Mouse (Mus musculus) forebrain, postnatal 0 days (tissue): ENCODE measurements around the gene Ap2m1. TPM values are rescaled to one million over a fixed set of nuclear protein-coding genes. Genes with fewer than 3 reads are reported as not detected.
A peak's percentile ranks its signal among the peaks of the same experiment; 100 is the strongest.

Experiments
- ATAC-seq: fragments of 200-750 bp; cut with Nextera tagmentation; 2 replicates; pipeline ENCODE4 v1.8.0; 2017; ENCODE audit warnings: mild to moderate bottlenecking, moderate library complexity
- DNase-seq: peaks from one replicate; pipeline ENCODE4 v3.0.0-alpha.2; 2015
- H3K27ac ChIP-seq: fragments of 300-500 bp; sonication (generic); 2 replicates; pipeline ENCODE4 v1.5.1; 2014; ENCODE audit warnings: low read depth, mild to moderate bottlenecking, antibody characterized with exemption, low read length, moderate library complexity, mixed read lengths
- H3K27me3 ChIP-seq: fragments of 300-500 bp; sonication (generic); 2 replicates; pipeline ENCODE4 v1.6.1; 2014; ENCODE audit warnings: mild to moderate bottlenecking, low read length, mixed read lengths; ENCODE audit not compliant: insufficient read depth
- H3K36me3 ChIP-seq: fragments of 300-500 bp; sonication (generic); 2 replicates; pipeline ENCODE4 v1.6.1; 2014; ENCODE audit warnings: mild to moderate bottlenecking, moderate library complexity; ENCODE audit not compliant: insufficient read depth
- H3K4me1 ChIP-seq: fragments of 300-500 bp; sonication (generic); 2 replicates; pipeline ENCODE4 v1.6.1; 2014; ENCODE audit warnings: antibody characterized with exemption; ENCODE audit not compliant: insufficient read depth
- H3K4me2 ChIP-seq: fragments of 300-500 bp; sonication (generic); 2 replicates; pipeline ENCODE4 v1.6.1; 2014; ENCODE audit warnings: low read depth, mild to moderate bottlenecking, moderate library complexity
- H3K4me3 ChIP-seq: fragments of 300-500 bp; sonication (generic); 2 replicates; pipeline ENCODE4 v1.5.1; 2014; ENCODE audit warnings: low read depth, low read length, mixed read lengths
- H3K9ac ChIP-seq: fragments of 300-500 bp; sonication (generic); 2 replicates; pipeline ENCODE4 v1.6.1; 2014; ENCODE audit warnings: mild to moderate bottlenecking
- H3K9me3 ChIP-seq: fragments of 300-500 bp; sonication (generic); 2 replicates; pipeline ENCODE4 v1.6.1; 2016; ENCODE audit warnings: low read length
- CTCF ChIP-seq: sonication (generic); IDR thresholded peaks from 2 replicates; pipeline ENCODE4 v1.5.1; 2016; ENCODE audit warnings: antibody characterized with exemption, control low read depth, low read depth
- WGBS: fragments of 180-500 bp; shearing (Covaris S2); extraction: QIAGEN DNeasy Blood & Tissue Kit; methylation state at CpG from one replicate; pipeline ENCODE4 v1.1.7; 2014; 5-methylcytosine and 5-hydroxymethylcytosine counted together
- polyA plus RNA-seq: library from polyadenylated mRNA; unstranded; fragments of >200 nt; fragmentation: Nextera tagmentation; extraction: Ambion mirVana; gene quantifications from 2 replicates; pipeline ENCODE4 v1.2.1, GENCODE M21; 2015
- total RNA-seq: library from RNA; depleted of rRNA; stranded (reverse); fragments of >200 nt; gene quantifications from 2 replicates; pipeline ENCODE4 v1.2.3, GENCODE M21; 2014

Gene Ap2m1
- total and polyA plus RNA-seq, 2 experiments from 2014 or later: 994 to 1,486 TPM

DNA sequence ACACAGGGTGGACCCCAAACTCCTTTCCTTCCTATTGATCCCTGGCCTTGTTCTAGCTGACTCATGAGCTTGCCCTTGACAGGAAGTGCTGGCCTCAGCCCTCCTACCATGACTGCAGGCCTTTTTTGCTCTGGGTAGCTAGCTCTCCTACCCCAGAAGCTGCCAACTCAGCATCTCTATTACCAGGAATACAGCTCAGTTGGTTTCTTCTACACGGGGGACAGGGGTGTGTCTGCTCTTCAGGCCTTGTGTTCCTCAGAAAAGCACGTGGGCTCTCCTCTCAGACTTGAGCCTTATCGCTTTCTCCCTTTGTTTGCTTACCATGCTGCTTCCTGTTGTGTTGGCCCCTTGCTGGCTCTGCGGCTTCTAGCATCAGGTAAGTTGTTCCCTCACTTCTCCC is 5.2 kb downstream of the Ap2m1 start:
- DNase-seq: no peak
- H3K4me2 ChIP-seq: no peak overlapping the region
- H3K27me3 ChIP-seq: no peaks in the 10 kb centered on the region
- H3K9me3 ChIP-seq: no peaks in the 10 kb centered on the region
- H3K4me3 ChIP-seq: no peak overlapping the region
- H3K27ac ChIP-seq: no peak overlapping the region
- 88% methylated on average over 4 of the region's 4 CpGs for WGBS
- no peak overlapping the region for H3K9ac ChIP-seq
- TF ChIP-seq CTCF: no peak
- peaks cover 19% of the 10 kb centered on the region for H3K4me1 ChIP-seq
- no peak for ATAC-seq
- peaks cover 67% of the 10 kb centered on the region for H3K36me3 ChIP-seq

DNA sequence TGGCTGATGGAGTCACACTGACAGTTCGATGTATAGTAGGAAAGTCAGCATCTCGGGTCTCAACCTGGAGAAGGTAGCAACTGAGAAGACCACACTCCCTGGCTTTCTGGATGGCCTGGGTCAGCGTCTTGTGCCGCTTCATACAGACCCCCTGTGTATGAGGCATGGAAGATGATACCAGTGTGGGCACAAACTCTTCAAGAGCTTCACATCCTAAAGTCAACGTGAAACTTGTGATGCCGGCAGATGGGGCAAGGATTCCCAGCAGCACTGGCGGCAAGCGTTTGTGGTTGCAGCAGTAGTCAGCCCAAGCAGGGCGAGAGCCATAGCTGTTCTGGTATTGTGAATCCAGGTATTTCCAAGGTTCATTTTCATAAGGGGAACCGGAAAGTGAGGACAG is 10.4 kb downstream of the Ap2m1 start:
- H3K27ac ChIP-seq: no peak overlapping the region
- H3K4me2 ChIP-seq: no peak overlapping the region
- no peak overlapping the region for H3K9ac ChIP-seq
- WGBS: 88% methylated on average over 10 of the region's 10 CpGs
- ATAC-seq (no peak), DNase-seq (no peak)
- H3K4me3 ChIP-seq: no peak overlapping the region
- peaks cover 3% of the 10 kb centered on the region; the same call in 1 of the 2 replicates for H3K4me1 ChIP-seq
- no peaks in the 10 kb centered on the region for H3K27me3 ChIP-seq
- no peak for TF ChIP-seq CTCF
- peaks cover 53% of the 10 kb centered on the region for H3K36me3 ChIP-seq
- H3K9me3 ChIP-seq: no peaks in the 10 kb centered on the region

DNA sequence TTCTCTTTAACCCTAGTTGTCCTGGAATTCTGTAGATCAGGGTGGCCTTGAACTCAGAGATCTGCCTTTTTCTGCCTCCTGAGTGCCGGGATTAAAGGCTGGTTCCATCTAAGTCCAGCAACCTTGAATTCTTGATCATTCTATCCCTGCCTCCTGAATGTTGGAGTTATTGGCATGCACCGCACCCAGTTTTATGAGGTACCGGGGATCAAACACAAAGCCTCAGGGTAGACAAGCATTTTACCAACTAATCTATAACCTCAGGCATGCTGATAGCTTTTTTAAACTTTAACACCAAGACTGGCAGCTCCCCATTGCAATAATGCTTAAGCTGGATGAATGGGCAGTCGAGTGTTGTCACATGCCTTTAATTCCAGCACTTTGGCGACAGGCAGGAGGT is 12.1 kb downstream of the Ap2m1 start:
- Histone ChIP-seq H3K4me1 (peaks cover 3% of the 10 kb centered on the region; the same call in 1 of the 2 replicates), H3K9me3 (no peaks in the 10 kb centered on the region), H3K36me3 (peaks cover 52% of the 10 kb centered on the region), H3K4me2 (peak overlapping the region; percentile 91; the same call in 1 of the 2 replicates), H3K4me3 (no peak overlapping the region), H3K27me3 (no peaks in the 10 kb centered on the region), H3K9ac (no peak overlapping the region), H3K27ac (no peak overlapping the region)
- DNase-seq (no peak), ATAC-seq (no peak)
- no peak for TF ChIP-seq CTCF
- 53% methylated on average over 5 of the region's 5 CpGs for WGBS

DNA sequence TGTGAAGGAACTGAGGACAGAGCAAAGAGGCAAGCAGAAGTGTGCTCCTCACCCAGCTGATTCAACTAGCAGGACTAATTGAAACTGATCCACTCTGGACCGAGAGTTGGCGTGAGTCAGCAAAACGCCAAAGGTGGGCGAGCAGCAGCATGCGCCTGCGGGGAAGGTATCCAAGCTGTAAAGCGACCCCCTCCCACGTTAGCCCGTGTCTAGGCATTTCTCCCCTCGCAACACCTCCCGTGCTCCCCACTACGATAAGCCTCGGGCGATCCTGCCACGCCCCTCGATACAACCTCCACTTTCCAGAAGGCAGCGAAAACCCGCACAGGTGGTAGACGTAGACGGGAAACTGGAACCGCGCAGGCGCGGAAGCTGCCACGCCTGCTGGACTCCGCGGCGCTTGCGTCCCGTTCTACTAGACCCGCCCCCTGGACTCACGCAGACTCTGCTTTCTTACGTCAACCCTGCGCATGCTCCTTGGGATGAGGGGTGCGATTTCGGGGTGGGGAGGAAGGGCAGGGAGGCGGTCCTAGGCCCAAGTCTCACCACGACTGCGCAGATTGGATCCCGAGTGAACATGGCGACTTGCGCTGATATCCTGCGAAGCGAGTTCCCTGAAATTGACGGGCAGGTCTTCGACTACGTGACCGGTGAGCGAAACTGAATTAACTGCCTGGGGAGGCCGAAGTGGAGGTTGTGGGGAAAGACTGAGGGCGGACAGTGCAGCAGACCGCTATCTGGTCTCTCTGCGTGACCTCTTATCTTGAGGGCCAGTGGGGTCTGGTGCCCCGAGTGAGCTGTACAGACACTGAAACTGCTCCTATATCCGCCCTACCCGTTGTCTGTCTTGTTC is 13.0 kb downstream of the Ap2m1 start, which contains the start of gene Abcf3:
TSS of gene Abcf3 (plus strand) at position 482 of the 853 bp plus-strand sequence.
- peak; percentile 100 for DNase-seq
- Histone ChIP-seq H3K27me3 (no peaks in the 10 kb centered on the region), H3K9ac (peak within 1 kb of the TSS; percentile 73), H3K4me3 (peak within 1 kb of the TSS; percentile 92), H3K4me1 (peaks cover 3% of the 10 kb centered on the region; the same call in 1 of the 2 replicates), H3K9me3 (no peaks in the 10 kb centered on the region), H3K36me3 (peaks cover 54% of the 10 kb centered on the region), H3K27ac (peak within 1 kb of the TSS; percentile 66), H3K4me2 (peak within 1 kb of the TSS; percentile 91)
- peak; percentile 100 for ATAC-seq
- under 1% methylated on average over 54 of the region's 56 CpGs for WGBS
- TF ChIP-seq CTCF: peak; percentile 15; the same call in 1 of the 2 replicates

DNA sequence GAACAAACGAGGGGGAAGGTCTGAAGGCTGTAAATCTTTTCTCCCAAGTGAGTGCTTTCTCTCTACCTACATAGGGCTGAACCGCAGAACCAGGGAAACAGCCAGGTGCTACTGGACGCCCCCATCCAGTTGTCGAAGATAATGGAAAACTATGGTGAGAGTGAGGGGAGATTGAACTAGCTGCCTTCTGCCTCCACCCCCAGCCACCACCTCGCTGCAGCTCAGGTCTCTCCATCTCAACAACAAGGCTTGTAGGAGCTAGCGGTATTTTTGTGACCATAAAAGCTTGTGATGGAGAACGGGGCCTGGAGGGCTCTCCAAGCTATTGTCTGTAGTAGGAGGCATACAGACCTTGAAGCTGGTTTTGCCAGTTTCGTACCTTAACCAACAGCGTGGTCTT is 13.9 kb downstream of the Ap2m1 start:
- H3K9me3 ChIP-seq: no peaks in the 10 kb centered on the region
- H3K27me3 ChIP-seq: no peaks in the 10 kb centered on the region
- peaks cover 54% of the 10 kb centered on the region for H3K36me3 ChIP-seq
- 49% methylated on average over 9 of the region's 9 CpGs for WGBS
- no peak overlapping the region for H3K27ac ChIP-seq
- peaks cover 3% of the 10 kb centered on the region; the same call in 1 of the 2 replicates for H3K4me1 ChIP-seq
- TF ChIP-seq CTCF: no peak
- peak overlapping the region; percentile 91 for H3K4me2 ChIP-seq
- H3K9ac ChIP-seq: peak overlapping the region; percentile 73
- DNase-seq (no peak), ATAC-seq (no peak)
- peak overlapping the region; percentile 92 for H3K4me3 ChIP-seq

DNA sequence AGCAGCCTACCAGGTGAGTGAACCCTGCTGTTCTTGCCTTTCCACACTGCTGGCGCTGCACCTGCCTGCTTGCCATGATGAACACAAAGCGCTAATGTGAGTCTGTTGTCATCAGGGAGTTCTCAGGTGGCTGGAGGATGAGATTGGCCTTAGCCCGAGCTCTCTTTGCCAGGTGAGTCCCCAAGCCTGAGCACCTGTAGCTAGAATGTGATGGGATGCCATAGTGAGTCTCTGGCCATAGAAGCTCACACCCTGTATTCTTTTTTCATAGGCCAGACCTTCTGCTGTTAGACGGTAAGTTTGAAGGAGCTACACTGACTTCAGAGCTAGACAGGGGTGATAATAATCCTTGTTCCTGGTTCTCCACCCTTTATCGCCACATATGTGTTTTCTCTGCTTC is 16.4 kb downstream of the Ap2m1 start:
- H3K4me3 ChIP-seq: no peak overlapping the region
- H3K4me1 ChIP-seq: peaks cover 3% of the 10 kb centered on the region; the same call in 1 of the 2 replicates
- DNase-seq (no peak), ATAC-seq (no peak)
- H3K36me3 ChIP-seq: peaks cover 54% of the 10 kb centered on the region
- H3K9me3 ChIP-seq: no peaks in the 10 kb centered on the region
- 95% methylated on average over 5 of the region's 5 CpGs for WGBS
- no peak overlapping the region for H3K4me2 ChIP-seq
- H3K9ac ChIP-seq: no peak overlapping the region
- no peak overlapping the region for H3K27ac ChIP-seq
- no peaks in the 10 kb centered on the region for H3K27me3 ChIP-seq
- TF ChIP-seq CTCF: no peak

DNA sequence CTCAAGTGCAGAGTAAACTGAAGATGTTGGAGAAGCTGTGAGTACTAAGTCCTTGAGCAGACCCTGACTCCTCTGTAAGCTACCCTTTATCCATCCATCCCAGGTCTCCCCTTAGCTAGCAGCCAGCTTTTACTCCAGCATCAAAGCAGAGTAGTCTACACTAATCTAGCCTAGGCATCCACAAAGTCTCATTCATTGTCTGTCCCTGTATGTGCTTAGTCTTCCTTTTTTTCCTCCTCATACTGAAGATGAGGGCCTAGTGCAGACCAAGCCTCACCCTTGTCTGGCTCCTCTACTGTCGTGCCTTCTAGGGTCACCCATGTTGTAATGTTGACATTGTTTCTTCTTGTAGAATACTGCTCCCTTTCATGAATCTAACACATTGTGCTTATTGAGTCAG is 17.3 kb downstream of the Ap2m1 start:
- Histone ChIP-seq H3K27ac (no peak overlapping the region), H3K36me3 (peaks cover 58% of the 10 kb centered on the region), H3K9me3 (no peaks in the 10 kb centered on the region), H3K4me1 (peaks cover 3% of the 10 kb centered on the region; the same call in 1 of the 2 replicates), H3K4me3 (no peak overlapping the region), H3K9ac (no peak overlapping the region), H3K27me3 (no peaks in the 10 kb centered on the region), H3K4me2 (no peak overlapping the region)
- 92% methylated on average over 1 of the region's 1 CpGs for WGBS
- ATAC-seq (no peak), DNase-seq (no peak)
- TF ChIP-seq CTCF: no peak
